Mouse (Mus musculus): Measurements from ENCODE around the gene Alcam.

- TF ChIP-seq CTCF (IDR thresholded peaks at IDR 0.05; ENCODE audit: low read depth), result no peak
- no peak for TF ChIP-seq EP300 (IDR thresholded peaks at IDR 0.05; ENCODE audit: low read depth)
Observed at GRCm38 (mm10) chr16:52307016-52307415, 146.9 kb downstream of the Alcam start.
